Mouse (Mus musculus): ENCODE results near the gene Cdc73.

Cdc73 gene

GRCm38 (mm10) chr1:143555533-143555932, 147.2 kb downstream of the Cdc73 start:
- DNase-seq (ENCODE audit: extremely low read depth, insufficient read length, low spot score), result no peak

GRCm38 (mm10) chr1:143554621-143555020, 148.1 kb downstream of the Cdc73 start:
- DNase-seq (ENCODE audit: extremely low read depth, insufficient read length, low spot score), result no peak
